Mouse (Mus musculus) forebrain, embryonic 16.5 days (tissue): ENCODE data around the gene Avil. TPM values are rescaled to one million over a fixed set of nuclear protein-coding genes. Genes with fewer than 3 reads are reported as not detected.
A peak's percentile ranks its signal among the peaks of the same experiment; 100 is the strongest.

ENCODE experiments used
- ATAC-seq: fragments of 200-750 bp; cut with Nextera tagmentation; 2 replicates; pipeline ENCODE4 v1.8.0; 2017; ENCODE audit warnings: mild to moderate bottlenecking, moderate library complexity
- H3K27ac ChIP-seq: fragments of 300-500 bp; sonication (generic); 2 replicates; pipeline ENCODE4 v1.5.1; 2014; ENCODE audit warnings: low read length, control low read depth
- H3K27me3 ChIP-seq: fragments of 300-500 bp; sonication (generic); replicated peaks from 2 replicates; pipeline ENCODE4 v1.6.1; 2014; ENCODE audit warnings: low read length; ENCODE audit not compliant: control insufficient read depth, insufficient read depth
- H3K36me3 ChIP-seq: fragments of 300-500 bp; sonication (generic); 2 replicates; pipeline ENCODE4 v1.6.1; 2014; ENCODE audit not compliant: control insufficient read depth, insufficient read depth
- H3K4me1 ChIP-seq: fragments of 300-500 bp; sonication (generic); replicated peaks from 2 replicates; pipeline ENCODE4 v1.6.1; 2014; ENCODE audit warnings: low read length; ENCODE audit not compliant: control insufficient read depth, insufficient read depth
- H3K4me2 ChIP-seq: fragments of 300-500 bp; sonication (generic); 2 replicates; pipeline ENCODE4 v1.6.1; 2014; ENCODE audit warnings: mild to moderate bottlenecking, low read length, control low read depth
- H3K4me3 ChIP-seq: fragments of 300-500 bp; sonication (generic); replicated peaks from 2 replicates; pipeline ENCODE4 v1.5.1; 2014; ENCODE audit warnings: mild to moderate bottlenecking, low read length, control low read depth
- H3K9ac ChIP-seq: fragments of 300-500 bp; sonication (generic); replicated peaks from 2 replicates; pipeline ENCODE4 v1.6.1; 2014; ENCODE audit warnings: low read depth, low read length, control low read depth
- H3K9me3 ChIP-seq: fragments of 300-500 bp; sonication (generic); 2 replicates; pipeline ENCODE4 v1.6.1; 2016; ENCODE audit warnings: low read length; ENCODE audit not compliant: control insufficient read depth
- WGBS: fragments of 180-500 bp; shearing (Covaris S2); extraction: QIAGEN DNeasy Blood & Tissue Kit; methylation state at CpG from one replicate; pipeline ENCODE4 v1.1.7; 2014; 5-methylcytosine and 5-hydroxymethylcytosine counted together
- polyA plus RNA-seq: library from polyadenylated mRNA; unstranded; fragments of >200 nt; fragmentation: Nextera tagmentation; extraction: Ambion mirVana; gene quantifications from 2 replicates; pipeline ENCODE4 v1.2.1, GENCODE M21; 2015

Gene Avil
- polyA plus RNA-seq, 1 experiment from 2014 or later: 0.15 TPM

- no peaks in the 10 kb centered on the region for H3K27me3 ChIP-seq
- H3K4me1 ChIP-seq: peaks cover 62% of the 10 kb centered on the region
- peak overlapping the region; percentile 64 for H3K27ac ChIP-seq
- H3K4me2 ChIP-seq: no peak overlapping the region
- peaks cover under 1% of the 10 kb centered on the region; the same call in 1 of the 2 replicates for H3K36me3 ChIP-seq
- no peak overlapping the region for H3K4me3 ChIP-seq
- H3K9me3 ChIP-seq: no peaks in the 10 kb centered on the region
- no peak for ATAC-seq
- no peak overlapping the region for H3K9ac ChIP-seq
- WGBS: 56% methylated on average over 8 of the region's 8 CpGs
These were observed 13.1 kb upstream of the Avil start for GRCm38 (mm10) chr10:126987183-126988118.

- Histone ChIP-seq H3K4me1 (peaks cover 50% of the 10 kb centered on the region), H3K9me3 (no peaks in the 10 kb centered on the region), H3K4me3 (no peak overlapping the region), H3K36me3 (peaks cover 11% of the 10 kb centered on the region), H3K27ac (no peak overlapping the region), H3K27me3 (no peaks in the 10 kb centered on the region), H3K9ac (no peak overlapping the region), H3K4me2 (no peak overlapping the region)
- 72% methylated on average over 5 of the region's 5 CpGs for WGBS
- no peak for ATAC-seq
These were observed 11.9 kb upstream of the Avil start for GRCm38 (mm10) chr10:126988513-126989165.

- ATAC-seq: peak; percentile 79
- H3K4me2 ChIP-seq: no peak overlapping the region
- no peaks in the 10 kb centered on the region for H3K27me3 ChIP-seq
- no peak overlapping the region for H3K27ac ChIP-seq
- WGBS: 59% methylated on average over 7 of the region's 7 CpGs
- H3K4me1 ChIP-seq: peaks cover 33% of the 10 kb centered on the region
- H3K9me3 ChIP-seq: no peaks in the 10 kb centered on the region
- peaks cover 20% of the 10 kb centered on the region for H3K36me3 ChIP-seq
- H3K4me3 ChIP-seq: no peak overlapping the region
- H3K9ac ChIP-seq: no peak overlapping the region
These were observed 10.0 kb upstream of the Avil start for GRCm38 (mm10) chr10:126990313-126991056.

GRCm38 (mm10) chr10:126991676-126992075 lies 8.8 kb upstream of the Avil start:
- Histone ChIP-seq H3K4me1 (peaks cover 22% of the 10 kb centered on the region), H3K27ac (no peak overlapping the region), H3K4me3 (no peak overlapping the region), H3K4me2 (no peak overlapping the region), H3K36me3 (peaks cover 22% of the 10 kb centered on the region), H3K9ac (no peak overlapping the region), H3K9me3 (no peaks in the 10 kb centered on the region), H3K27me3 (no peaks in the 10 kb centered on the region)
- ATAC-seq: no peak
- WGBS: 72% methylated on average over 3 of the region's 3 CpGs

GRCm38 (mm10) chr10:126993621-126994020 lies 6.9 kb upstream of the Avil start:
- Histone ChIP-seq H3K9ac (no peak overlapping the region), H3K27ac (no peak overlapping the region), H3K4me1 (peaks cover 9% of the 10 kb centered on the region), H3K4me2 (no peak overlapping the region), H3K36me3 (peaks cover 28% of the 10 kb centered on the region), H3K4me3 (no peak overlapping the region), H3K9me3 (no peaks in the 10 kb centered on the region), H3K27me3 (no peaks in the 10 kb centered on the region)
- WGBS: 94% methylated on average over 3 of the region's 3 CpGs
- ATAC-seq: no peak

- no peak for ATAC-seq
- H3K4me2 ChIP-seq: no peak overlapping the region
- no peak overlapping the region for H3K4me3 ChIP-seq
- H3K27me3 ChIP-seq: no peaks in the 10 kb centered on the region
- H3K4me1 ChIP-seq: no peaks in the 10 kb centered on the region
- no peak overlapping the region for H3K27ac ChIP-seq
- WGBS: 69% methylated on average over 13 of the region's 13 CpGs
- H3K36me3 ChIP-seq: peaks cover 27% of the 10 kb centered on the region
- H3K9me3 ChIP-seq: no peaks in the 10 kb centered on the region
- no peak overlapping the region for H3K9ac ChIP-seq
These were observed 3.0 kb upstream of the Avil start for GRCm38 (mm10) chr10:126997340-126998113.

- no peak overlapping the region for H3K27ac ChIP-seq
- H3K4me1 ChIP-seq: no peaks in the 10 kb centered on the region
- no peak for ATAC-seq
- H3K4me3 ChIP-seq: no peak overlapping the region
- WGBS: 88% methylated on average over 9 of the region's 9 CpGs
- peaks cover 6% of the 10 kb centered on the region for H3K36me3 ChIP-seq
- H3K4me2 ChIP-seq: no peak overlapping the region
- no peak overlapping the region for H3K9ac ChIP-seq
- H3K27me3 ChIP-seq: no peaks in the 10 kb centered on the region
- H3K9me3 ChIP-seq: no peaks in the 10 kb centered on the region
These were observed 788 bp downstream of the Avil start for GRCm38 (mm10) chr10:127001297-127001696.

GRCm38 (mm10) chr10:127002056-127002455 lies 1.5 kb downstream of the Avil start:
- no peak for ATAC-seq
- 59% methylated on average over 1 of the region's 1 CpGs for WGBS
- Histone ChIP-seq H3K36me3 (peaks cover 6% of the 10 kb centered on the region), H3K4me3 (no peak overlapping the region), H3K9ac (no peak overlapping the region), H3K4me2 (no peak overlapping the region), H3K27me3 (no peaks in the 10 kb centered on the region), H3K27ac (no peak overlapping the region), H3K9me3 (no peaks in the 10 kb centered on the region), H3K4me1 (no peaks in the 10 kb centered on the region)
